ENCODE assay signal across 8 mouse cellular contexts in the genomic region with DNA sequence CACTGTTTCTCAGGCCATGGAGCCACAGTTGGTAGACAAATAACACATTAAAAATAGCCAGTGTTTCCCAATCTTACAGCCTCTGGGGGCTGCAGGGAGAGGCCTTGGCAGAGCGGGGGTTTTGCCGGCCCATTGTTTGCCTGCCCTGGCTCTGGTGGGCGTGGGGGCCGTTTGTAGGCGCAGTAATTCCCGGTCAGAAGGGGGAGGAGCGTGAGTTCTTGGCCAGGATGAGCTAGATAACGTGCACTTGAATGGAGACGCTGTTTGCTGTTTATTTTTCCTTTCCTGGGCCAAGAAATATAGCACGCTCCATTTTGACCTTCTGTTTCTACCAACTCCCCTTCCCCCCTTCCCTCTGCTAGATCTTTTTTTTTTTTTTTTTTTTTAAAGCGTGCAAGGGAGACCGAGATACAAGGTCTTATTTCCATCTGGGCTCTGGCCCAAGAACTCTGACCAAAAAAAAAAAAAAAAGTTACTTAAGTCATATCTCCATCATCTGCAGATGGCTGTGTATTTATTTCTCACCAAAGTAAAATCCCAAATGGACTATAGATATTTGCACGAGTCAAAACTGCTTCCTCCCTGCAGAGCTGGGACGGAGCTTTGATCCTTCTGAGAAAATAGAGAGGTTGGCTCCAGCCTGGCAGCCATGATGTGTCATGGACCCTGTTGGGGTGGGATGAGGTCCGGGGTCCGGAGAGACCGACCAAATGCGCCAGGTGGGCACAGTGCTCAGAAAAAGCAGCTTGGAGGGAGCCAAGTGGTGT.
DNase-seq lines count a peak whose midpoint lies in the region; ATAC-seq lines count a peak whose summit lies in the region.

No protein-coding gene starts in this region.

- H3K4me1 ChIP-seq in midbrain, embryonic 10.5 days, result peaks cover 53% of the 10 kb centered on the region
- peaks cover 20% of the 10 kb centered on the region for H3K4me1 ChIP-seq in midbrain, embryonic 11.5 days (ENCODE audit: control insufficient read depth, insufficient read depth, low read length)
- H3K4me1 ChIP-seq in forebrain, embryonic 13.5 days, result peaks cover 28% of the 10 kb centered on the region
- H3K4me1 ChIP-seq in midbrain, embryonic 15.5 days, result peaks cover 14% of the 10 kb centered on the region

- 0 out of 2 replicates have a peak, but pooled peaks cover 7% of the 10 kb centered on the region for H3K27me3 ChIP-seq in midbrain, embryonic 10.5 days (ENCODE audit: low read depth, poor library complexity, severe bottlenecking)
- no peaks in the 10 kb centered on the region for H3K27me3 ChIP-seq in midbrain, embryonic 11.5 days (ENCODE audit: control insufficient read depth, insufficient read depth, low read length)
- no peaks in the 10 kb centered on the region for H3K27me3 ChIP-seq in forebrain, embryonic 13.5 days
- no peaks in the 10 kb centered on the region for H3K27me3 ChIP-seq in midbrain, embryonic 15.5 days (replicated peaks)

- no peak for ATAC-seq in midbrain, embryonic 11.5 days (ENCODE audit: low FRiP score)
- ATAC-seq in forebrain, embryonic 13.5 days, result 0 out of 2 replicates have a peak, but pooled peaks have one; percentile 41
- no peak for ATAC-seq in midbrain, embryonic 15.5 days (replicated peaks)

- H3K9ac ChIP-seq in midbrain, embryonic 11.5 days (ENCODE audit: low read length), result no peak overlapping the region; the same call in 1 of the 2 replicates
- H3K9ac ChIP-seq in forebrain, embryonic 13.5 days, result no peak overlapping the region
- no peak overlapping the region for H3K9ac ChIP-seq in midbrain, embryonic 15.5 days

- WGBS in midbrain, embryonic 10.5 days, result 56% methylated on average over 18 of the region's 18 CpGs
- WGBS in midbrain, embryonic 11.5 days, result 52% methylated on average over 18 of the region's 18 CpGs
- 44% methylated on average over 18 of the region's 18 CpGs for WGBS in forebrain, embryonic 13.5 days
- 44% methylated on average over 18 of the region's 18 CpGs for WGBS in midbrain, embryonic 15.5 days

- intact Hi-C loops in heart, postnatal 14 days (cut with DNase I), result no loop called here

- H3K36me3 ChIP-seq in midbrain, embryonic 10.5 days, result no peaks in the 10 kb centered on the region
- no peaks in the 10 kb centered on the region for H3K36me3 ChIP-seq in midbrain, embryonic 11.5 days (ENCODE audit: control insufficient read depth, insufficient read depth, low read length)
- H3K36me3 ChIP-seq in forebrain, embryonic 13.5 days (ENCODE audit: poor library complexity, severe bottlenecking), result no peaks in the 10 kb centered on the region
- no peaks in the 10 kb centered on the region for H3K36me3 ChIP-seq in midbrain, embryonic 15.5 days (replicated peaks)

- no peak for DNase-seq in midbrain, embryonic 10.5 days (ENCODE audit: low spot score)
- no peak for DNase-seq in midbrain, embryonic 11.5 days (ENCODE audit: low spot score, missing footprints)
- peak; percentile 82 to 86 for DNase-seq in heart, postnatal 14 days
- peak; percentile 80 to 87 for DNase-seq in kidney, postnatal 36 days
- no peak for DNase-seq in yolk sac, embryonic 10.5 days (ENCODE audit: low spot score)
- no peak for DNase-seq in layer of hippocampus, postnatal 10 days (ENCODE audit: low spot score in 2 of 2)

- no peak overlapping the region for H3K4me2 ChIP-seq in midbrain, embryonic 11.5 days
- 0 out of 2 replicates have a peak overlapping the region, but pooled peaks have one; percentile 14 for H3K4me2 ChIP-seq in forebrain, embryonic 13.5 days
- no peak overlapping the region for H3K4me2 ChIP-seq in midbrain, embryonic 15.5 days

- no peak overlapping the region for H3K4me3 ChIP-seq in midbrain, embryonic 10.5 days
- H3K4me3 ChIP-seq in midbrain, embryonic 11.5 days (ENCODE audit: low read depth, low read length), result no peak overlapping the region
- no peak overlapping the region for H3K4me3 ChIP-seq in forebrain, embryonic 13.5 days
- no peak overlapping the region for H3K4me3 ChIP-seq in midbrain, embryonic 15.5 days

- peak overlapping the region; percentile 80 for H3K27ac ChIP-seq in midbrain, embryonic 10.5 days (replicated peaks)
- H3K27ac ChIP-seq in midbrain, embryonic 11.5 days (ENCODE audit: low read depth, low read length), result no peak overlapping the region; the same call in 1 of the 2 replicates
- peak overlapping the region; percentile 40; the same call in 1 of the 2 replicates for H3K27ac ChIP-seq in forebrain, embryonic 13.5 days
- H3K27ac ChIP-seq in midbrain, embryonic 15.5 days, result 0 out of 2 replicates have a peak overlapping the region, but pooled peaks have one; percentile 22

- 0 out of 2 replicates have a peak, but pooled peaks cover 2% of the 10 kb centered on the region for H3K9me3 ChIP-seq in midbrain, embryonic 10.5 days (replicated peaks)
- H3K9me3 ChIP-seq in midbrain, embryonic 11.5 days (ENCODE audit: control insufficient read depth, low read length), result no peaks in the 10 kb centered on the region
- no peaks in the 10 kb centered on the region for H3K9me3 ChIP-seq in forebrain, embryonic 13.5 days (replicated peaks)
- H3K9me3 ChIP-seq in midbrain, embryonic 15.5 days, result no peaks in the 10 kb centered on the region

Comparison
In these comparisons a context has a peak if more than half of its experiments do, and no peak if none do; other contexts are left out.
1. DNase-seq: peak in heart, postnatal 14 days (2 of 2) and kidney, postnatal 36 days (2 of 2); none in midbrain, embryonic 10.5 days (single experiment), midbrain, embryonic 11.5 days (single experiment), yolk sac, embryonic 10.5 days (single experiment) and layer of hippocampus, postnatal 10 days (0 of 2).